Mouse (Mus musculus) inflammation-experienced regulatory T-cells, adult 6 months (primary cell): ENCODE data around the gene Gm20388. TPM values are rescaled to one million over a fixed set of nuclear protein-coding genes. Genes with fewer than 3 reads are reported as not detected.

Experiments used
- ATAC-seq: one replicate; pipeline ENCODE4 v1.8.0; 2017
- polyA plus RNA-seq, 3 experiments: library from polyadenylated mRNA; unstranded; fragments of 100-300 nt; shearing (Covaris generic); gene quantifications; one replicate each; pipeline ENCODE4 v1.2.1; 2017

The Gm20388 gene
- polyA plus RNA-seq, 3 experiments from 2014 or later, result 10.8 to 14.1 (median 11.8) TPM

GRCm38 (mm10) chr8:123845991-123846390 is 3935.3 kb downstream of the Gm20388 start:
- ATAC-seq, result no peak

GRCm38 (mm10) chr8:123846509-123846908 is 3935.9 kb downstream of the Gm20388 start:
- ATAC-seq, result no peak

DNA sequence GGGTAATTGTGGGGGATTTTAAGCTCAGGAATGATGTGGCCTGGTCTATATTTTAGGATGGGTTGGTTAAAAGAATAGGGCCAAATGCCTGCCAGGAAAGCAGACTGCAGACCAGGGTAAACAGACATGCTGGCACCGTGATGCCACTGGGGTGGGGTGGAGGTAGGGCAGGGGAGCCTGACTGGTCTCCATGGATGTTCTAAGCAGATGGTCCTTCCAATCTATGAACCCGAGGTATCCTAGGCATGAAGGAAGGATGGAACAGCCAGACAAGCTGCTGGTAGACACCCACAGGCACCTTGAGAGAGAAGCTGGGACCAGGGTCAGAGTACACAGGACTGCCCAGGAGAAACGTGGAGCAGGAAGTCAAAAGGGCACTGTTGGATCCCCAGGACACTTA is 3936.9 kb downstream of the Gm20388 start:
- ATAC-seq, result no peak

GRCm38 (mm10) chr8:123849352-123849751 is 3938.7 kb downstream of the Gm20388 start:
- peak; percentile 43 for ATAC-seq

DNA sequence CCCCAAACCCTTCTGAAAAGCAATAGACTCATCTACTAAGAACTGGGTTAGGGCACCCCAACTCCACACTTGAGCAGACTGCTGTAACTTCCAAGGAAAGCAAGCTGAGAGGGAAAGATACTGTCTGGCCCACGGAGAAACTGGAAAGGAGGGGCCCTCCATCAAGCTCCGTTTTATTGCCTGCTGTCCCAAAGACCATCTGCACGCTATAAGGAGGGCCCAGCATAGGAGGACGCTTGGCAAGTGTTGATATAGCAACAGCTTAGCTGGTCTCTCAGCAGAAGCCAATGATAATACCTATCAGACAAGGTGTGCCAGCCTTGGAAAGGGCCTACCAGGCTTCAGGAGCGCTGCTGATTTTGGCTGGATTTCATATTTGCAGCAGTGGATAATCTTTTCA is 3940.9 kb downstream of the Gm20388 start:
- ATAC-seq, result no peak

- ATAC-seq, result no peak
Observed at GRCm38 (mm10) chr8:123854252-123854651, 3943.6 kb downstream of the Gm20388 start.

GRCm38 (mm10) chr8:123854733-123855475 is 3944.3 kb downstream of the Gm20388 start:
- no peak for ATAC-seq

DNA sequence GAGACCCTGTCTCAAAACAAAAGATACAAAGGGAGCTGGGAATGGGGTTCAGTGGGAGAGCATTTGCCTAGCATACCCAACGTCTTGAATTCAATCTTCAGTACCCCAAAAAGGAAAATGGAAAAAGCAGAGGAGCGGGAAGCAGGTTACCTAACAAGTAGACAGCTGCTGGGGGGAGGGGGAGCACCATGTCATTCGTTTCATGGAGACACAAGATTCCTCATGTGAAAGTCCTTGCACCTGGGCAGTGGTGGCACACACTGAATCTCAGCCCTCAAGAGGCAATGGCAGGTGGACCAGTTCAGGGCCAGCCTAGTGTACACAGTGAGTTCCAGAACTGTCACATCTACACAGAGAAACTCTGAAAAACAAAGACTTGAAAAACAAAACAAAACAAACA is 3946.7 kb downstream of the Gm20388 start:
- ATAC-seq, result no peak

- ATAC-seq, result peak; percentile 11
Observed at GRCm38 (mm10) chr8:123858574-123858940, 3947.9 kb downstream of the Gm20388 start.

DNA sequence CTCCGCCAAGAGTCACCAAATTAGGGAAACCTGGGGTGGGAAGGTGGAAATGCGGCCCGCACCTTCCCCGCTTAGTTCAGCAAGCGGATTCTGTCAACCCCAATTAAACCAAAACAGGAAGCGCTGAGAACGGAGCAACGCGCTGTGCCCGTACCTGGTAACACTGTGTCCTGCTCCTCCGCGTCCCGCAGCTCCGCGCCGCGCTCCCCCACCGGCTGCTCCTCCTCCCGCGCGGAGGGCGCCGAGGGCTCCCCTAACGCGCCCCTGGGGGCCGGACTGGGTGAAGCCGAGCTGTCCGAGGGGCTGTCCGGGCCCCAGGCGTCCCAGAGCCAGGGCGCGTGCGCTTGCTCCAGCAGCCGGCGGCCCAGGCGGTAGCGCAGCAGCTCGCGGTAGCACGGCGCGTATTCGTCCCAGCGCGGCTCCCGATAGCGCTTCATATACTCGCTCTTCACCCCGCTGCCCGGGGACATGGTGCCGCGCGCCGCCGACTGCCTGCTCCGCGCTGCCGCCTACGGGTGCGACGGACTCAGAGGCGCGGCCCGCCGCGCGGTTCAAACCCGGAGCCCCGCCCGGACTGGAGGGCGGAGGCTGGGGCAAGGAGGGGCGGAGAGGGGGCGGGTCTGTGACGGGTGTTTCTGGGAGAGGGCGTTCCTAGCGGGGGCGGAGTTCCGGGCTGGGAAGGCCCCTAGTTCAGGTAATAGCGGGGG is 3948.5 kb downstream of the Gm20388 start:
- peak; percentile 90 for ATAC-seq

- peak; percentile 57 for ATAC-seq
Observed at GRCm38 (mm10) chr8:123859648-123860259, 3949.1 kb downstream of the Gm20388 start, which contains the start of gene Ccsap. TSS of gene Ccsap (minus strand) at chr8:123860209.

DNA sequence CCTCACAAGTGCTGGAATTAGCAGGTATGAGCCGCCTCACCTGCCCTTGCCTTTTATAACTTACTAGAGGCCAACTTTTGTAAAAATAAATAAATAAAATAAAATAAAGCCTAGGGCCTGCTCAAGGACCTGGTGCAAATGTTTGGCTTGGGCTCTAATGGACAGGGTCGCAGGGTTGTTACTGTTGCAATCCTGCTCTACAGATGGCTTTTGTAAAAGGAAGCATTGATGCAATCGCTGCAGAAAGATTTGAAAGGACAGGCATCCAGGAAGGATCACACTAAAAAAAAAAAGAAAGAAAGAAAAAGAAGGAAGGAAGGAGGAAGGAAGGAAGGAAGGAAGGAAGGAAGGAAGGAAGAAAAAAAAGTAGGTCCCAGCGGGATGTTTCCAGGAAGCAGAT is 3949.7 kb downstream of the Gm20388 start:
- no peak for ATAC-seq

GRCm38 (mm10) chr8:123865786-123866185 is 3955.1 kb downstream of the Gm20388 start:
- ATAC-seq, result no peak

GRCm38 (mm10) chr8:123866971-123867370 is 3956.3 kb downstream of the Gm20388 start:
- ATAC-seq, result no peak

DNA sequence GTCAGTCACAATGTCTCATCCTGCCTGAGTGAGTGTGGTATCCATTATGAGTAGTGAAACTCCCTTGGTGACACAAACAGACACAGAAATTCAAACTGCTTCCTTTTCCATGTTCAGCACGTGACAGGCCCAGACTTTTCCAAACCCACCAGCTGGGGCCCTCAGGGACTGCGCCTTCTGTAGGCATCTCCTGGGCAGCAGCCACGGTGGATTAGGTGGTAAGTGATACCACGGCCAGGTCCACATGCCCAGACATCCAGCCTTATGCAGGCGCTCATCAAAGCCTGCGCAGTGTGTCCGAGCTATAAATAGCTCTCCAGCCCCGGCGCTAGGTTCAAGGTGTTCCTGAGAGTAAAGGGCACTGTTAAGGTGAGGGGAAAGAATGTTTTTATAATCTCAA is 3961.4 kb downstream of the Gm20388 start:
- no peak for ATAC-seq

- no peak for ATAC-seq
Observed at GRCm38 (mm10) chr8:123873364-123873763, 3962.7 kb downstream of the Gm20388 start.

DNA sequence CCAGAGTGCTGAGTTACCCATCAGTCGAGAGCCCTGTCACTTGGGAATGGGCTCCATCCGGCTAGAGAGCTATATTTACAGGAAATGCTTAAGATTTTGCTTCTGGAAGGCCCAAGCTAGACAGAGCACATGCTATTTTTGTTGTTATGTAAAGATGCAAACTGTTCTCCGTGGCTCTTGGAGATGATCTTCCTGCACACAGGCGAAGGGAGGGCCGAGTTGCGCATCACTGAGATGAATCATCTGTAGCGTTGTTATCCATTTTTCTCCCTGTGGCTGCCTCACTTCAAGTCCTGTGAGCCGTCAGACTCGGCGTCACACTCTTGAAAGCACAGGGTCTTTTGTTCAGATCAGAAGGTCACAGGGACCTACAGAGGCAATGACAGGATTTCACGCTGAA is 3963.7 kb downstream of the Gm20388 start:
- no peak for ATAC-seq

DNA sequence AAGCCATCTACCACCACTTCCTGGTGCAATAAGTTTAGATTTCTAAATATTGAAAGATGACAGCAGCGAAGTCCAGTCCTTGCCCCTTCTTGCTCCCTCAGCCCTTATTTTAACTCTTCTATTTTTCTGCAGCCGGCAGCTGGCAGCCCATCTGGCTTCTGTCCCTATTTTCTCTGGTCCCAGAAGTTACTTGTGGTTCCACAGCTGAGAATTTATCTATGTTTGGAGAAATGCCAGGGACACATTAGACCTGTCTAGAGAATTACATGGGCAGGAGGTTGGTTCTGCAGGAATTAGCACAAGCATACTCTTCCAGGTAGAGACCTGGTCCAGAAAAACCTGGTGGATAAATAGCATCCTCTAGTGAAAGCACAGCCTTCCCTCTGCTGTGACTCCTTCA is 3967.2 kb downstream of the Gm20388 start:
- ATAC-seq, result no peak

GRCm38 (mm10) chr8:123880271-123880670 is 3969.6 kb downstream of the Gm20388 start:
- no peak for ATAC-seq

- no peak for ATAC-seq
Observed at GRCm38 (mm10) chr8:123880821-123881350, 3970.2 kb downstream of the Gm20388 start.

- ATAC-seq, result no peak
Observed at GRCm38 (mm10) chr8:123882412-123882811, 3971.8 kb downstream of the Gm20388 start.

GRCm38 (mm10) chr8:123883094-123883493 is 3972.5 kb downstream of the Gm20388 start:
- ATAC-seq, result no peak
